Mouse (Mus musculus) left cerebral cortex, adult 8-10 months (tissue): ENCODE measurements at regions not wholly inside any gene's neighbourhood (a gene's known extent, or its start where the extent isn't known, plus 50 kb on each side); places are given as distances from the start of the nearest gene placed in this dataset.
A peak's percentile ranks its signal among the peaks of the same experiment; 100 is the strongest.

ENCODE experiments used
- DNase-seq, 2 experiments: peaks; one replicate each; pipeline ENCODE4 v3.0.0; 2022; ENCODE audit warnings: low spot score in 2 of 2

DNA sequence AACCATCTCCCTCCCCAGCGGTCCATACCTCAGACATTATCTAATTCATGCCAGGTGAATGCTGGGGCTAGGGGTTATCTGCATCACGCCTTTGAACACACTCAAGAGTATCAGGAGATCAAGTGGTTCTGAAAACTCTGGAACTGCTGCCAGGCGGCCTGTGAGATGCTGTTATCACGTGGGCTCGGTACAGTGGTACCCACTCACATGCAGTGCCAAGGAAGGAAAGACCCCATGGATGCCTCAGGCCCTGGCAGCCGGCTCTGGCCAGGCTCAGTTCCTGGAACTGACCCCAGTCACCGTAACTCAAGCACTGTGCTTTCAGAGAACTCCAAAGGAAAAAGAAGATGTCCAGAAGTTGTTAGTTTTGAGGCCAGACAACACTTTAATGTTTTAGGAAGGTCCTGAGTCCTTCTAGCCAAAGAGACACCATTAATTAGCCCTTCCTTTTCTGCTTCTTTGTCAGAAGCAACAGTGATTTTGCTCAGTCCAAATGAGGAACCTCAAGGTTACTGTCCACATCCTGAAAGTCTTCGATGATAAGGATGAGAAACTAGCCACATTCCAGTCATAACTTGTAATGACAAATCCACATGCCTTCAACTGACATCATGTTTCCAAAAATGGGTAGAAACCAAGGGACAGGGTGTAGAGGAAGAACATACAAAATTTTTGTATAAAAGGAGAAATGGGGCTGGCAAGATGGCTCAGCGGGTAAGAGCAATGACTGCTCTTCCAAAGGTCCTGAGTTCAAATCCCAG lies 126.1 kb downstream of the Zbtb18 start:
- DNase-seq, result no peak

DNA sequence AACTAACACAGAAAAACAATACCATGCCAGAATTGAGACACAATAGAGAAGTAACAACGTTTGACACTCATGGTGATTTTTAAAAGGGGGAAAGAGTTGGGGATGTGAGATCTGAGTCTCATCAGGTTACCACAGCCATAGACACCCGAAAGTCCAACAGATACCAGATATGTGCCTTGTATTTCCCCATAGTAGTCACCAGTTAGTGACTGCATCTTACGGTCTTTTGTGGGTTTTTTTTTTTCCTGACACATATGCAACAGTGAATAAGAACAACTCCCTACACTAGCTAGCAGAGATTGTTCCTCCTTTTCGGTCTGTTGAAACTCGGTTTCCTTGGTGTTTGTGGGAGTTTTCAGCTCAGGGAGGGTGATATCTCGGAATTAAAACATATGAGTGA lies 127.4 kb downstream of the Zbtb18 start:
- DNase-seq, result no peak

DNA sequence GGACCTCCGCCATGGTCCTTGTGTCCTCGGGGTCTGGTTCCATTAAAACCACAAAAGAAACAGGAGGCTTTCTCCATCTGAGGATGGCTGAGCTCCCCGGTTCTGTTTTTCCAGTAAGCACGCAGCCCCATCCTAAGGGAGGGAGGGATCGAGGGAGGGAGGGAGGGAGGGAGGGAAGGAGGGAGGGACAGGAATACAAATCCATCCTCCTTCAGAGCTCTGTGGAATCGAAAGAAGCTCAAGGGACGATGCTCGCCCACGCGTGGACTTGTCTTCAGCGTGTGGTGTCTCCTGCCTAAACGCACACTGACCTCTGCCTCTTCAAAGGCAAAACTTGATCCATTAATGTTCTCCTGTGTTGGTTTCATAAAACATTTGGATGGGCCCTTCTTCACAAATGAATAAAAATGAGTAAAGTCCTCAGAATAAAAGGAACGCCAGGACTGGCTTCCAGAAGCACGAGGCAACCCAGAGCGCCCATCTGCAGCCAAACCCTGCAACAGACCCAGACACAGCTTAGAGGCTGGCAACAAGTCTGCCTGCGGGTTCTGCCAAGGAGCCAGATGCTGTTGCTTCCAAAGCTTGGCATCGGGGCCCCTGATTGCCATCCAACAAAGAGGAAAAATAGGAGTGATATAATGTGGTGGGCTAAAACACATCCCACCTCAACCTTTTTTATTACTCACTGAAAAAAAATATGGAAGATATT lies 131.0 kb downstream of the Zbtb18 start:
- peak; percentile 39 to 92 for DNase-seq

DNA sequence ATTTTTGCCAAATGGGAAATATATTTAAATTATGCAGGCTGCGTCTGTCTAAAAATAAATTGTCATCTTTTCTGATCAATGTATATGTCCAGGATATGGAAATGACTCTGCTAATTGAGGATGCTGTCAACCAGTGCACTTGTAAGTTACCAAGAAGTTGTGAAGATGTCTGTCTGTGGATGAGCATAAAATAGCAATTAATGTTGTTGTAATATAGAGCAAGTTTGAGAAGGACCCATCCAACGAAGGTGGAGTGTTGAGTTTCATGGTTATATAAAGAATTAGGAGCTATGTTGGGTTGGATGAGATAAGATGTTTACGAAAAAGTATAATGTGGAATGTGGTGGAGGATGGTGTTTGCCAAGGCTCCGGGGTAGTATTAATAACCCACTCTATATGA lies 131.6 kb downstream of the Zbtb18 start:
- DNase-seq, result peak in 1 of 2 experiments; percentile 23

DNA sequence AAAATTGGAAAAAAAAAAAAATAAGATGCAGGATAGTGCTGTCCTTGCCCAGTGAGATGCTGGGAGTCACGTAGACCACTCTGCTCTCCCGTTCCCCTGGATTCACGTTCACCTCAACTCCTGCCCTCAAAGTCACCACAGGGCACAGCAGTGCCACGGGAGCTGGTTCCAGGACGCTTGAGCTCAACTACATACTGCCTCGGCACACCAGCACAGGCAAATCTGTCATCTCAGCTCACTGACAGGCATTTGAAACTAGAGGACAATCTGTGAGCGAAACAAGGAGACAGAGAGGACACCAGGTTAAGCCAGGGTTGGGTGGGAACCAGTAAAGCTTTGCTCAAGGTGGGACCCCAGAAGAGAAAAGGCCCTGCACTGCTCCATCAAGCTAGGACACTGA lies 132.2 kb downstream of the Zbtb18 start:
- DNase-seq, result no peak

DNA sequence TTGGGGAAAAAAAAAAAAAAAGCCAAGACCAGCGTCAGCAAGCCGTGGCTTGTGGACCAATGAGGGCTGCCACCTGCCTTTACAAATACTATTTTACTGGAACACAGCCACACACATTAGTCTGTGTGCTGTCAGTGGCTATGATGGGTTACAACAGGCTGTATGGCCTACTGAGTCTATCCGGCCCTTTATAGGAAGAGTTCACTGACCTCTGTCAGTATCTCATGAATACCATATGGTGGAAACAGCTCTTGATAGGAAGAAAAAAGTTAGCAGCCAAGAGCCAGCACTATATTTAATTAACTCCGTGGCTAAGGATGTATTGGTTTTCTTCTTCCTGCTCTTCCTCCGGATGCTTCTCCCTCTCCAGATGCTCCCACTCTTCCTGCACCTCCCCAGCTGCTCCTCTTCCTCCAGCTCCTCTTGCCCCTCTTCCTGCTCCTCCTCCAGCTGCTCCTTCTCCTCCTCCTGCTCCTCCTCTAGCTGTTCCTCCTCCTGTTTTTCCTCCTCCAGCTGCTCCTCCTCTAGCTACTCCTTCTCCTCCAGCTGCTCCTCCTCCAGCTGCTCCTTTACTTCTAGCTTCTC lies 142.2 kb downstream of the Zbtb18 start:
- DNase-seq, result no peak

DNA sequence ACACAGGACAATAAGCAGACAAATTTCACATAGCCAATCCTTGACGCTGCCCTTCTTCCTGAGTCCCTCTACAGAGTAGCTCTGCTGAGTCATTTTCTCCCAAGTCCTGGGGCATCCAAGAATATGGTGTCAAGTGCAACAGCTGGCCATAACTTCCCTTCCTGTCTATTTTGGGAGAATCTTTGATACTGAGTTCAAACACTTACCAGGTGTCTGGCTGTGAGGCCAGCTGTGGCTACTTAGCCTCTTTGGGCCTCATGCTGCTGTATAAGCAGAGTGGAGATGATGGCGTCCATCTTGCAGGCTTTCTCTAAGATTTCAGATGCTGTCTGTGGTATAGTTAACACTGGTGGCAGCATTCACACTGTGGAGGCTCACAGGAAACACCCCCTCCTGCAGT lies 143.2 kb downstream of the Zbtb18 start:
- DNase-seq, result no peak

DNA sequence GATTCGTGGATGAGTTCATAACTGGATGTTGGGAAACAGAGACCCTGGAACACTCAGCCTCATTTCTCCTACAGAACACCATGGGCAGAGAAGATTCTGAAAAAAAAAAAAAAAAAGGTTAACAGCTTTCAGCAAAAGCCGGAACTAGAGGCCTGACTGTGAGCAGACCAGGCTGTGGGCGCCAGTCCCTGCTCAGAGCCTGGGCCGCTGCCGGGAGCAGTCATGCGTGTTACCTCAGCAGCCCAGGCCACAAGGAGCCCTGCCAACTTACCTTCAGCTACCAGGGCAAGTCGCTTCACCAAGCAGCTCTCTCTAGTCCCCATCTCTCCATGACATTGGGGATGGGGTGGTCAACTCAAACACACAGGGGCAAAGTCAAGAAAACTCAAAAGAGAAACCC lies 140.6 kb upstream of the 1700016C15Rik start:
- DNase-seq, result no peak

DNA sequence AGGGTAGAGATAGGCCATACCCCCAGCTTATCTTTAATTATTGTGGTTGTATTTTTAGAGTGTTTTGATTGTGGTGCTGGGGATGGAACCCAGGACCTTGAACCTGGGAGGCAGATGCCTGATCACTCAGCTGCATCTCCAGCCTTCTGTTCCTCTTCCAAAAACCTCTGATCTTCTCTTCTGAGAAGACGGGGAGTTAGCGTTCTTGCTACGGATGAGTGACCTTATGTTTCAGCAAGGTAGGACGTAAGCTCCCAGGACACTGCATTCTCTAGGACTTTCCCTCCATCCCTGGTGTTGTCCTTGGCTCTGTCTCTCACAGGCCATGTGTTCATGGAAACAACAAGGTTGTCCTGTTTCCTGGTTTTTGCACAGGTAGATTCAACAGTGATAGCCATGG lies 140.0 kb upstream of the 1700016C15Rik start:
- no peak for DNase-seq

DNA sequence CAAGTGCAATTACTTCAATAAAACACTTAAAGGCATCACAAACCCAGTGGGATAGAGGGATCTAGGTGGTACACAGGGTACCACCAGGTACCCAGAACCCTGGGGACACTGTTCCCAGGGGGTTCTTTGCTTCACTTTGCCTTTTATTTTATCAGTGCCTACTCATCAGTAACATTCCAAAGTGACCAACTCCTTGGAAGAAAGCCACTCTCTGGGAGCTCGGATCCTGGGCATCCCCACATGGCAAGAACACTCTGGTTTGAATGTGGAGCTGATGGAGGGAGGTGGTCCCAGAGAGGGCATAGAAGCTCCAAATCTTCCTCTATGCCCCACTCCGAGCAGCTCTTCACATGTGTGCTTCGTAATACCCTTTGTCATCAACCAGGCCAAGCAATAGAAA lies 137.9 kb upstream of the 1700016C15Rik start:
- no peak for DNase-seq

DNA sequence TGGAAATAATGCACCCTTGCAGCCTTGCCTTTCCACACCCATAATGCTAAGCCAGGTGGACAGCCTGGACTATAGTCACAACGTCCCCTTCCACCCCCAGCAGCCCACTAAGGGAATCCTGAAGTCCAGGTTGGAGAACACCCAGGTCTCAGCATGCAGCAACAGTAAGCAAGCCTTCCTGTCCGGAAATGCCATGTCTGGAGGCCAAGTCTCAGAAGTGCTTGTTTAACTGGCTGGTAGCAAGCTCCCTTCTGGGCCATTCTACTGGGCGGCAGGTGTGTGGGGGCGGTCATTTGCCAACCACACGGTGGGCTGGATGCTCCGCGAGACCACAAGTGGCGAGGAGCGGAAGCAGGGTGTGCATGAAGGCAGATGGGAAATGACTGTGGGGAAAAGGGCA lies 137.3 kb upstream of the 1700016C15Rik start:
- no peak for DNase-seq

DNA sequence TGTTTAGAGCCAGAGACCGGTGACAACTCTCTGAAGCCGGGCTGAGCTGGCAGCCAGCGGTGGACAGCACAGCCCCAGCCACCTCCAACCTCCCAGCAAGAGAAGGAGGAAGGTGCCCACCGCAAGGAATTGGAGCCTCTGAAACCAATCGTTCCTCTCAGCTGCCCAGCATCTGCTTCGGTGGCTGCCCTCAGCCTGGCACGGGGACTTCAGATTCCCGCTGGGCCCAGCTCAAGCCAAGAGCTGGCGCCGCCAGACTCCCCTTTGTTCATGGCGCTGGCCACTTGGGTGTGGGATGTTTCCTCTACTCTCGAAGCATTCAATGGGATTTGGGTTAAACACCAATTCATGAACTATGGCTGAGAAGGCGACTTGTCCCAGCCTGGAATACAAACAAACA lies 135.3 kb upstream of the 1700016C15Rik start:
- DNase-seq, result no peak

DNA sequence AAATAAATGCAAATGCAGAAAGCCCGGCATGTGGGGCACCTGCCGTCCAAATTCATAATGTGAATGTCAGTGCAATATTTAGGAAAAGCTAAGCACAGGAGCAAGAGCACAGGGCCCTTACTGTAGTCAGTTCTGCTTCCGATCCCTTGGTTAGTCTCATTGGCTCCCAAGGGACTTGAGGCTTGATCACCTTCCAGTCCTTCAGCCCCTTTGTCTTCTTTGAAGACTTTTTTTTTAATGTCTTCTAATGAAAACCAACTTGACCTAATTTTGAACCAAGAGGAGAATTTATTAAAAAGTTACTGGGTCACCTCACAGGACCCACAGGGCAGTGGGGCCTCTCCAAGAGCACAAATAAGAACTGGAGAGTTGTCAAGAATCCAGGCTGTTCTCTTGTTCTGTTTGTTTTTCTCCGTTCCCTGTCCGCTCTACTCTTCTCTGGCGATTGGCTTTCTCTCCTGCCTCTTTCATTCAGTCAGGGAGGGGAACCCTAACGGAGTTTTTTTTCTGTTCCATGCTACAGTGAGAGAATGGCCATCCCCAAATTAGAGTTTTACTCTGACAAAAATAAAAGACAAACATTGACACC lies 134.2 kb upstream of the 1700016C15Rik start:
- no peak for DNase-seq

DNA sequence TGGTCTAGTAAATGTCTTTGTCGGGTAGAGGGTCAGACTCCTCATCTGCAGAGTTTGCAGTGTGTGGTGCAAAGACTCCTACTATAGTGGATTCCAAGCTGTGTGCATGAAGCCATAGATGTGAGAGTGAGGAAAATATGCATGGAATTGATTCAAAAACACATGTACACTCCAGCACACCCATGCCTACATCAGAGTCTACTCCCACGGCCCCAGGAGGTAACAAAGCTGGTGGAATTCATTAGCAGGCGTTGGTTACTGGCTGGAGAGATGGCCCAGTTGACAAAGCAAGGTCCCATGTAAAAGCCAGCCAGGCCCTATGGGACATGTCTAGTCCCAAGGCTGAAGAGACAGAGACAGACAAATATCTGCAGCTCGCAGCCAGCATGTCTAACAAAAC lies 132.6 kb upstream of the 1700016C15Rik start:
- no peak for DNase-seq

DNA sequence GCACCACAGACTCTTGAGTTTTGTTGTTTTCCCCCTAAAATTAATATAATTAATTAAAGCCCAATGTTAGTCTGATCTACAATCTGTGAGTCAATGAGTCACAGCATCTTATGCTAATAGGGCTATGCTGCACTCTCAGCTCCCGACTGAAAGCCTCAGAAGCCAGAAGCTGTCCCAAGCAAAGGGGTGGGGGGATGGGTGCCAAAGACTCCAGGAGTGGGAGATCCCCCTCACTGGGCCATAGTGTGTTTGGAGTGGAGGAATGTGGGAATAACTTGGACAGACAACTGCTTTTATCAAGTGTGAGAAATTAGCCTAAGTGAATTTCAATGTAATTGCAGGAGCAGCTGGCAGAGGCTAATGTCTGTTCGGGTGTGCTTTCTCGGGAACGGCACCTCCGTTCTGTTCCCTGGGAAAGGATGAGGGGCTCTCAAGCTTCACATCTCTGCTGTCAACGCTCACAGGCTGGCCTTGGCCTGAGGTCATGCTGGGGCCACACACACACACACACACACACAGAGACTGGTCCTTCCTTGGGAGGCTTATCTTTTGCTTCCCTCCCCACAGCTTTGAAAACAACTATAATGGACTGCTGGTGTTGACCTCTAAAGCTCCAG lies 124.2 kb upstream of the 1700016C15Rik start:
- DNase-seq, result no peak

DNA sequence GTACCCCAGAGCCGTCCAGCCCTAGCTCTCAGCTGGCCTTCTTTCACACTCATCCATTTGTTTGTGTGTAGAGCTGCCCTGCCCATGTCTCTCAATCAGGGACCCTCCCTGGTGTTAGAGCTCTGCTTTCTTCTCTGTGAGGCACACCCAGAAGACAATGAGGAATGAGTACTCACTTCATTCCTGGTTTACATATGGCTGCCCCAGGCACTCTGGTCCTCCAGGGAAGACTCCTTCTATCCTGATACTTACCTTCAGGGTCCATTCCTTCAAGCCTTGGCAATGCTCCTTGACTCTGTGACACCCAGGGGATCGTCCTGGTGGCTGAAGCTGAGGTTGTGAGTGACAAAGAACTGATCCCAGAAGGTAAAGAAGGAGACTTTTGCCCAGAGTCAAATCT lies 122.0 kb upstream of the 1700016C15Rik start:
- DNase-seq, result no peak

DNA sequence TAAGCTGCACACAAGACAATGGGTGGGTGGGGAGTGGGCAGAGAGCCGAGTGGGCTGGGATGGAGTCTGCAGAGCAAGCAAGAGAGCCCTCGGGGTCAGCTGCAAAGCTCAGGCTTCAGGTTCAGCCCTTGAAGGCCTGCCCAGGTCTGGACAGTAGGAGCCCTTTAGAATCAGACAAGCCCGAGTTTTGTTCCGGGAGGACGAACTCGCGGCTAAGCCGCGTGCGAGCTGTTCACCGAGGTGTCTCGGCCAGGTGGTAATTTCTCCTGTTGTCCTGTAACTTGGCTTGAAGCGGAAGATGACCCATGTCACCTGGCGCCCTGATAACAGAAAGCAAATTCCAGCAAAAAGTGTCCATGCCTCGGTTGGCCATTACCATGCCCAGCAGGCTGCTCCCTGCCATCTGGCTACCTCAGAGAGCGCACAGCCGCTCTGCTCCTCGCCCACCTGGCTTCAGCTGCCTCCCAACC lies 121.0 kb upstream of the 1700016C15Rik start:
- DNase-seq, result no peak

DNA sequence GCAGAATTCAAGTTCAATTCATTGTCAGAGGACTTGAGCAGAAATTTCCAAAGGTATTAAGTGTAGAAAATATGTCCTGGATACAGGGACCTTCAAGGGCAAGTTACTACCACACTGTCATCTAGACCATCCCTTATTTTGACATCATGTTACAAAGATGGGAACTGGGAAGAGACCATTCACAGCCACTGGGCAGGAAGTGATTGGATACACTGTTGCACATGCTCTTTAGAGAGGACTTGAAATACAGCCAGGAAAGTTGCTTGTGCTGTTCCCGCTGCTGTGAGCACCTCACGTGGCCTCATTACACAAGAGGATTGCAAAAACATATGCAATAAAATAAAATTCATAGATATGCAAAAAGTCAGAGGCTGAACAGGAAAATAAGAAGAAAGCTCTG lies 120.4 kb upstream of the 1700016C15Rik start:
- DNase-seq, result no peak

DNA sequence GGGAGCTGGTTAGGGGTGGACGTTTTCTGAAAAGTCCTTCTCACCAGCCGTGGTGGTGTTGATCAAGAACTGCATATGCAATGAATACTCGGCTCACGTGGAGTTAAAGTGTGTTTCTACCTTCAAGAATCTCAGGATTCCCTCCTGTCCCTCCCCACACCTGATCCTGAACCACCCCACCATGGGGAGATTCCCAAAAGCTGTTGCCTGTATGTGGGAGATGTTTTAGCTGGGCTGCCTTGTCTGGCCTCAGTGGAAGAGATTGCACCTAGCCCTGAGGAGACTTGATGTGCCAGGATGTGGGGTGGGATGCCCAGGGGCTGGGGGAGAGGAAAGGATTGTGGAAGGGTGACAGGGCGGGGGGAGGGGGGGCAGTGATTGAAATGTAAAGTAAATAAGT lies 119.9 kb upstream of the 1700016C15Rik start:
- DNase-seq, result no peak

DNA sequence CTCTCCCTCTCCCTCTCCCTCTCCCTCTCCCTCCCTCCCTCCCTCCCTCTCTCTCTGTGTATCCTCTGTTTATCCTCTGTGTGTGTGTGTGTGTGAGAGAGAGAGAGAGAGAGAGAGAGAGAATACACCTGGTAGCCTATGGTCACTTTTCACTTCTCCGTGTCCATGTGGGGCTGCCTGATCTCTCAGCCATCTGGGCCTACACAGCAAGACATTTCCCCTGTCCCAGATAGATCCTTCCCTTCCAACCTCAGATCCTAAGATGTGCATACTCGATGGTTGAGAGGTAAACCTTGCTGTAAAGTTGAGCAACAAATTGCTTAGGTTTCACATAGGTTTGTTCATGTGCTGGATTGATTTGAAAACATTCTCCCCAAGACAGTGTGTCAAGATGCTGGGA lies 119.5 kb upstream of the 1700016C15Rik start:
- DNase-seq, result no peak

DNA sequence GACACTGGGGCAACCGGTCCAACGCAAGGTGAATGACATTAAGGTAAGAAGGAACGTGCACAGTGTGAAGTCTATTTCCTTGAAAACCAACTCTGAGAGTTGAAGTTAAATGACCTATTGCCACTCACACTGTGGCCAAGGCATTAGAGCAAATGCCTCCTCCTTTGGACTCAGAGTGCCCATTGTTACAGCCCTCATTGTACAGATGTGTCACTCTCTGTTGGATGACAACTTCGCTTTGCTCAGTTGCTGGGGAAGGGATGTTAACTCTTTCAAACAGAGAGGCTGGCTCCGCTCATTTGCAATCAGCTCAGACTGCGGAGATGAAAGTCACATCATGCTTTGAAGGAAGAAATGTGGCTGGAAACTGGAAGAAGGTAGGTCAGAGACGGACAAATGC lies 117.1 kb upstream of the 1700016C15Rik start:
- DNase-seq, result no peak

DNA sequence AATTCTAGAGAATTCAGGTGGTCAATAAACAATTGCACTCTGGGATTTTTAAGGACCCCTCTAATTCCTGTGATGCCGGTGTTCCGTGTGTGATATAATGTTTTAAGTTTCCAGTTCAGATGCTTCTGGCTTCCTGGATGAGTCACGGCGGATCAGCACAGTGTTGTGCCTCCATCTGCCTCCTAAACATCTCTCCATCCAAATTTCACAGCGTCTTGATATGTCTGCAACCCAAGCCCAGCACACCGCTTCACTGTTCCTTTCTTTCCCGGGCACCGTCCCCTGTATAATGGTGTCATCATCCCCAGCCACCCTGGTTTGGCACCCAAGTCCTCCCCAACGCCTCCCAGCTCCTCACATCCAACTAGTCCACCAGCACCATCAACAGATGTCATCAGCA lies 114.0 kb upstream of the 1700016C15Rik start:
- DNase-seq, result no peak
